Mouse (Mus musculus): Measurements from ENCODE around the gene Phyhd1. TPM values are rescaled to one million over a fixed set of nuclear protein-coding genes. Genes with fewer than 3 reads are reported as not detected.

Phyhd1 gene
- polyA plus RNA-seq, 1 experiment from 2014 or later = 2.9 TPM

- H3K4me3 ChIP-seq (ENCODE audit: low read depth, low read length) = no peak overlapping the region
- DNase-seq (ENCODE audit: low spot score, missing footprints) (no peak), ATAC-seq (ENCODE audit: low FRiP score) (no peak)
- peaks cover 14% of the 10 kb centered on the region for H3K36me3 ChIP-seq (ENCODE audit: control insufficient read depth, insufficient read depth, low read length)
- H3K4me1 ChIP-seq (ENCODE audit: control insufficient read depth, insufficient read depth, low read length) = no peaks in the 10 kb centered on the region
- H3K27ac ChIP-seq (ENCODE audit: low read depth, low read length) = no peak overlapping the region
- H3K9me3 ChIP-seq (ENCODE audit: control insufficient read depth, low read length) = no peaks in the 10 kb centered on the region
- H3K27me3 ChIP-seq (ENCODE audit: control insufficient read depth, insufficient read depth, low read length) = no peaks in the 10 kb centered on the region
- H3K9ac ChIP-seq (ENCODE audit: low read length) = no peak overlapping the region
- 84% methylated on average over 5 of the region's 5 CpGs for WGBS
- no peak overlapping the region for H3K4me2 ChIP-seq
Measured at GRCm38 (mm10) chr2:30251417-30252104, 14.4 kb upstream of the Phyhd1 start.

GRCm38 (mm10) chr2:30252521-30252920 lies 13.5 kb upstream of the Phyhd1 start:
- H3K4me2 ChIP-seq = no peak overlapping the region
- H3K4me3 ChIP-seq (ENCODE audit: low read depth, low read length) = no peak overlapping the region
- no peaks in the 10 kb centered on the region for H3K4me1 ChIP-seq (ENCODE audit: control insufficient read depth, insufficient read depth, low read length)
- WGBS = 83% methylated on average over 3 of the region's 3 CpGs
- DNase-seq (ENCODE audit: low spot score, missing footprints) (no peak), ATAC-seq (ENCODE audit: low FRiP score) (no peak)
- H3K27ac ChIP-seq (ENCODE audit: low read depth, low read length) = no peak overlapping the region
- H3K36me3 ChIP-seq (ENCODE audit: control insufficient read depth, insufficient read depth, low read length) = peaks cover 22% of the 10 kb centered on the region
- H3K9me3 ChIP-seq (ENCODE audit: control insufficient read depth, low read length) = no peaks in the 10 kb centered on the region
- H3K9ac ChIP-seq (ENCODE audit: low read length) = no peak overlapping the region
- no peaks in the 10 kb centered on the region for H3K27me3 ChIP-seq (ENCODE audit: control insufficient read depth, insufficient read depth, low read length)

- Histone ChIP-seq H3K9me3 (ENCODE audit: control insufficient read depth, low read length) (no peaks in the 10 kb centered on the region), H3K27me3 (ENCODE audit: control insufficient read depth, insufficient read depth, low read length) (no peaks in the 10 kb centered on the region), H3K4me1 (ENCODE audit: control insufficient read depth, insufficient read depth, low read length) (no peaks in the 10 kb centered on the region), H3K27ac (ENCODE audit: low read depth, low read length) (no peak overlapping the region), H3K4me3 (ENCODE audit: low read depth, low read length) (no peak overlapping the region), H3K4me2 (no peak overlapping the region), H3K36me3 (ENCODE audit: control insufficient read depth, insufficient read depth, low read length) (peaks cover 26% of the 10 kb centered on the region), H3K9ac (ENCODE audit: low read length) (no peak overlapping the region)
- DNase-seq (ENCODE audit: low spot score, missing footprints) = no peak
- WGBS = 88% methylated on average over 5 of the region's 5 CpGs
- ATAC-seq (ENCODE audit: low FRiP score) = no peak
Measured at GRCm38 (mm10) chr2:30253809-30254208, 12.2 kb upstream of the Phyhd1 start.

DNA sequence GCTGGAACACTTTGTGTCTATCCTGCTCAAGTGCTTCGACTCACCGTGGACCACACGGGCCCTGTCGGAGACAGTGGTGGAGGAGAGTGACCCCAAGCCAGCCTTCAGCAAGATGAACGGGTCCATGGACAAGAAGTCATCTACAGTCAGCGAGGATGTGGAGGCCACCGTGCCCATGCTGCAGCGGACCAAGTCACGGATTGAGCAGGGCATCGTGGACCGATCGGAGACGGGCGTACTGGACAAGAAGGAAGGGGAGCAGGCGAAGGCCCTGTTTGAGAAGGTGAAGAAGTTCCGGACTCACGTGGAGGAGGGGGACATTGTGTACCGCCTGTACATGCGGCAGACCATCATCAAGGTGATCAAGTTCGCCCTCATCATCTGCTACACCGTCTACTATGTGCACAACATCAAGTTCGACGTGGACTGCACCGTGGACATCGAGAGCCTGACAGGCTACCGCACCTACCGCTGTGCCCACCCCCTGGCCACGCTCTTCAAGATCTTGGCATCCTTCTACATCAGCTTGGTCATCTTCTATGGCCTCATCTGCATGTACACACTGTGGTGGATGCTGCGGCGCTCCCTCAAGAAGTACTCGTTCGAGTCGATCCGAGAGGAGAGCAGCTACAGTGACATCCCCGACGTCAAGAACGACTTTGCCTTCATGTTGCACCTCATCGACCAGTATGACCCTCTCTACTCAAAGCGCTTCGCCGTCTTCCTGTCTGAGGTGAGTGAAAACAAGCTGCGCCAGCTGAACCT lies 10.2 kb upstream of the Phyhd1 start:
- WGBS = 96% methylated on average over 42 of the region's 42 CpGs
- H3K36me3 ChIP-seq (ENCODE audit: control insufficient read depth, insufficient read depth, low read length) = peaks cover 29% of the 10 kb centered on the region
- no peak for DNase-seq (ENCODE audit: low spot score, missing footprints)
- no peak overlapping the region for H3K9ac ChIP-seq (ENCODE audit: low read length)
- H3K9me3 ChIP-seq (ENCODE audit: control insufficient read depth, low read length) = no peaks in the 10 kb centered on the region
- no peaks in the 10 kb centered on the region for H3K4me1 ChIP-seq (ENCODE audit: control insufficient read depth, insufficient read depth, low read length)
- no peaks in the 10 kb centered on the region for H3K27me3 ChIP-seq (ENCODE audit: control insufficient read depth, insufficient read depth, low read length)
- H3K27ac ChIP-seq (ENCODE audit: low read depth, low read length) = no peak overlapping the region
- no peak overlapping the region for H3K4me2 ChIP-seq
- no peak for ATAC-seq (ENCODE audit: low FRiP score)
- H3K4me3 ChIP-seq (ENCODE audit: low read depth, low read length) = no peak overlapping the region

- no peak overlapping the region for H3K4me3 ChIP-seq (ENCODE audit: low read depth, low read length)
- DNase-seq (ENCODE audit: low spot score, missing footprints) (no peak), ATAC-seq (ENCODE audit: low FRiP score) (no peak)
- H3K9ac ChIP-seq (ENCODE audit: low read length) = no peak overlapping the region
- peaks cover 32% of the 10 kb centered on the region for H3K36me3 ChIP-seq (ENCODE audit: control insufficient read depth, insufficient read depth, low read length)
- no peaks in the 10 kb centered on the region for H3K4me1 ChIP-seq (ENCODE audit: control insufficient read depth, insufficient read depth, low read length)
- WGBS = 97% methylated on average over 30 of the region's 30 CpGs
- no peaks in the 10 kb centered on the region for H3K27me3 ChIP-seq (ENCODE audit: control insufficient read depth, insufficient read depth, low read length)
- H3K27ac ChIP-seq (ENCODE audit: low read depth, low read length) = no peak overlapping the region
- no peaks in the 10 kb centered on the region for H3K9me3 ChIP-seq (ENCODE audit: control insufficient read depth, low read length)
- no peak overlapping the region for H3K4me2 ChIP-seq
Measured at GRCm38 (mm10) chr2:30256616-30257350, 9.2 kb upstream of the Phyhd1 start.

DNA sequence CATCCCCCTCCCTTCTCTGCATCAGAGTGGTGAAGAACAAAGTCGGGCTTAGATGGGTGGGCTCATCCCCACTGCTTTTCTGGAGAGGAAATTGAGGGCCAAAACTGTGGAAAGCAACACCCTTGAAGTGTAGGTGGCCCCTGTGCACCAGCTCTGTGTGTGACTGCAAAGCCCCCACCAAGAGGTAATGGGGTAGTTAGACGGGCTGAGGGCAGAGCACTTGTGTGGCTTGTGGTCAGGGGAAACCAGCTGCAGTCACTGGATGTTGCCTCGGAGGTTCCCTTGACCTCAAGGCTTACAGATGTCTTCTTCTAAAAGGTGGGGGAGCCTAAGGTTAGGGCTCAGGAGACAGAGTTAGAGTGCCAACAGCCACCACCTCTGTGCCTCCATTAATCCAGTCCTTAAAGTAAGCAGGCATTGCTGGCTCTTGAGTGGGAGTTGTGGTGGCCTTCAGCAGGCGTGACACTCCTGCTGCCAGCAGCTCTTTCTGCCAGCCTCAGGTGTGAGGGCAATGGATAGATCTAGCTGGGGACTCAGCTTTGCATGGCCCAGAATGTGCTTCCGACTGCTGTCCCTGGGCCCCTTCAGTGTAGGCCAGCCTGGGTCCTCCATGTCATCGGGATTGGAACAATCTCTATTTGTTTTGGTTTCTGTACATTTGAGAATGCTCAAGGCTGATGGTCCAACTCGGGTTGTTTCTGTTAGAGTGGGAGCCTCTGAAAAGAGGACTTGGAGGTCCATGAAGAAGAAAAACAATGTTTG lies 8.1 kb upstream of the Phyhd1 start:
- DNase-seq (ENCODE audit: low spot score, missing footprints) (no peak), ATAC-seq (ENCODE audit: low FRiP score) (no peak)
- Histone ChIP-seq H3K4me1 (ENCODE audit: control insufficient read depth, insufficient read depth, low read length) (no peaks in the 10 kb centered on the region), H3K9me3 (ENCODE audit: control insufficient read depth, low read length) (no peaks in the 10 kb centered on the region), H3K27me3 (ENCODE audit: control insufficient read depth, insufficient read depth, low read length) (no peaks in the 10 kb centered on the region), H3K4me3 (ENCODE audit: low read depth, low read length) (no peak overlapping the region), H3K36me3 (ENCODE audit: control insufficient read depth, insufficient read depth, low read length) (peaks cover 36% of the 10 kb centered on the region), H3K27ac (ENCODE audit: low read depth, low read length) (no peak overlapping the region), H3K4me2 (no peak overlapping the region), H3K9ac (ENCODE audit: low read length) (no peak overlapping the region)
- WGBS = 93% methylated on average over 7 of the region's 7 CpGs

GRCm38 (mm10) chr2:30258600-30258999 lies 7.4 kb upstream of the Phyhd1 start:
- peaks cover 39% of the 10 kb centered on the region for H3K36me3 ChIP-seq (ENCODE audit: control insufficient read depth, insufficient read depth, low read length)
- no peak overlapping the region for H3K9ac ChIP-seq (ENCODE audit: low read length)
- H3K9me3 ChIP-seq (ENCODE audit: control insufficient read depth, low read length) = no peaks in the 10 kb centered on the region
- no peaks in the 10 kb centered on the region for H3K27me3 ChIP-seq (ENCODE audit: control insufficient read depth, insufficient read depth, low read length)
- H3K4me2 ChIP-seq = no peak overlapping the region
- no peak for ATAC-seq (ENCODE audit: low FRiP score)
- no peak for DNase-seq (ENCODE audit: low spot score, missing footprints)
- WGBS = 90% methylated on average over 4 of the region's 4 CpGs
- H3K4me1 ChIP-seq (ENCODE audit: control insufficient read depth, insufficient read depth, low read length) = no peaks in the 10 kb centered on the region
- H3K27ac ChIP-seq (ENCODE audit: low read depth, low read length) = no peak overlapping the region
- no peak overlapping the region for H3K4me3 ChIP-seq (ENCODE audit: low read depth, low read length)

DNA sequence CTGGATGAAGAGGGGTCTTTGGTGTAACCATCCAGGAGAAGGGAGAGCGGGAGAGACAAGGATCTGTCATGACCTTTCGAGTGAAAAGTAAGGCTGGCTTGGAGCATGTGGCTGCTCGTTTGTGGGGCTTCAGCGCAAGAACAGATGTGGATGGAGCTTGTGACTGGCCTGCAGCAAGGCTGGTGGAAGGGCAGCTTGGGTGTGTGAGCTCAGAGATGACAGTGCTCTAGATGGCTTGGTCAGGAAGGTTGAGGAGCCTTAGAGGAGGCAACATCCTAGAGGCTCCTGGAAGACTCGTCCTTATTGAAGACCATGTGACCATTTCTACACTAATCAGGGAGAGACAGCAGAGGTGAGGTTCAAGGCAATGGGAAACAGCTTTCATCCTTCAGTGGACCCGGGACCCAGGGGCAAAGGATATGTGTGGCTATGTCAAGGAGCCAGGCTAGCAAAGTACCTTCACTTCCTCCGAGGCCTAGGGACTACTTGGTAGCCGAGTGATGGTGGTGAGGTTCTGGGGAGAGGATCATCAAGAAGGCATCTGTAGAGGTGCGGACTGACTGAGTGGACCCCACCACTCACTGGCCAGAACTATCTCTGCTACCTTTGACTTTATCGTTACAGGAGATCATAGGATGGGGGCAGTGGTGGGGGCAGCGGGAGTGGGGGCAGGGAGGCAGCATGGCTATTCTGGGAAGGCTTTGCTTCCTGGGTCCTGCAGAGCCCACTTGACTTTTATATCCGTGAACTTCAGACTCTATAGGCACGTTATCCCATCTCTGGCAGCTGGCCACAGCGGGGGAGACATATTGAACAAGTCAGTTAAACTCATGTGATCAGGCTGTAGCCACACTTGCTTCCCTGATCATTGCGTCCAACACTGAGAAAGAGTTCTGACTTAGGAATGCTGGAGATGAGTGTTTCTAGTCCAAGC lies 6.6 kb upstream of the Phyhd1 start:
- Histone ChIP-seq H3K4me2 (no peak overlapping the region), H3K9ac (ENCODE audit: low read length) (no peak overlapping the region), H3K27me3 (ENCODE audit: control insufficient read depth, insufficient read depth, low read length) (no peaks in the 10 kb centered on the region), H3K4me1 (ENCODE audit: control insufficient read depth, insufficient read depth, low read length) (no peaks in the 10 kb centered on the region), H3K36me3 (ENCODE audit: control insufficient read depth, insufficient read depth, low read length) (peaks cover 45% of the 10 kb centered on the region), H3K4me3 (ENCODE audit: low read depth, low read length) (no peak overlapping the region), H3K27ac (ENCODE audit: low read depth, low read length) (no peak overlapping the region), H3K9me3 (ENCODE audit: control insufficient read depth, low read length) (no peaks in the 10 kb centered on the region)
- ATAC-seq (ENCODE audit: low FRiP score) (no peak), DNase-seq (ENCODE audit: low spot score, missing footprints) (no peak)
- WGBS = 93% methylated on average over 15 of the region's 15 CpGs

All from midbrain, embryonic 11.5 days (tissue).